Mouse (Mus musculus): ENCODE data around the gene Eml4.

Eml4 gene

GRCm38 (mm10) chr17:83379791-83380190 lies 29.1 kb downstream of the Eml4 start:
- no peak for DNase-seq (ENCODE audit: low read depth, low spot score)

- DNase-seq (ENCODE audit: low read depth, low spot score): no peak
These were observed 32.0 kb downstream of the Eml4 start for GRCm38 (mm10) chr17:83382752-83383151.

GRCm38 (mm10) chr17:83384981-83385380 lies 34.2 kb downstream of the Eml4 start:
- DNase-seq (ENCODE audit: low read depth, low spot score): no peak

GRCm38 (mm10) chr17:83387161-83387560 lies 36.4 kb downstream of the Eml4 start:
- DNase-seq (ENCODE audit: low read depth, low spot score): no peak

GRCm38 (mm10) chr17:83394013-83394412 lies 43.3 kb downstream of the Eml4 start:
- no peak for DNase-seq (ENCODE audit: low read depth, low spot score)

GRCm38 (mm10) chr17:83397571-83398100 lies 46.9 kb downstream of the Eml4 start:
- peak; percentile 43 for DNase-seq (ENCODE audit: low read depth, low spot score)

GRCm38 (mm10) chr17:83398756-83399155 lies 48.0 kb downstream of the Eml4 start:
- DNase-seq (ENCODE audit: low read depth, low spot score): no peak

- no peak for DNase-seq (ENCODE audit: low read depth, low spot score)
These were observed 79.9 kb downstream of the Eml4 start for GRCm38 (mm10) chr17:83430607-83431006.

- no peak for DNase-seq (ENCODE audit: low read depth, low spot score)
These were observed 92.7 kb downstream of the Eml4 start for GRCm38 (mm10) chr17:83443406-83443805.

GRCm38 (mm10) chr17:83449583-83449982 lies 98.9 kb downstream of the Eml4 start:
- no peak for DNase-seq (ENCODE audit: low read depth, low spot score)

GRCm38 (mm10) chr17:83451367-83451766 lies 100.6 kb downstream of the Eml4 start:
- DNase-seq (ENCODE audit: low read depth, low spot score): no peak

GRCm38 (mm10) chr17:83451796-83452195 lies 101.1 kb downstream of the Eml4 start:
- DNase-seq (ENCODE audit: low read depth, low spot score): no peak

- no peak for DNase-seq (ENCODE audit: low read depth, low spot score)
These were observed 101.7 kb downstream of the Eml4 start for GRCm38 (mm10) chr17:83452451-83452850.

- no peak for DNase-seq (ENCODE audit: low read depth, low spot score)
These were observed 102.9 kb downstream of the Eml4 start for GRCm38 (mm10) chr17:83453587-83453986.

- no peak for DNase-seq (ENCODE audit: low read depth, low spot score)
These were observed 106.5 kb downstream of the Eml4 start for GRCm38 (mm10) chr17:83457271-83457670.

- no peak for DNase-seq (ENCODE audit: low read depth, low spot score)
These were observed 115.2 kb downstream of the Eml4 start for GRCm38 (mm10) chr17:83465969-83466368.

GRCm38 (mm10) chr17:83466697-83467251 lies 116.0 kb downstream of the Eml4 start:
- peak; percentile 11 for DNase-seq (ENCODE audit: low read depth, low spot score)

GRCm38 (mm10) chr17:83469586-83469985 lies 118.9 kb downstream of the Eml4 start:
- no peak for DNase-seq (ENCODE audit: low read depth, low spot score)

- DNase-seq (ENCODE audit: low read depth, low spot score): no peak
These were observed 126.4 kb downstream of the Eml4 start for GRCm38 (mm10) chr17:83477089-83477488.

- no peak for DNase-seq (ENCODE audit: low read depth, low spot score)
These were observed 130.8 kb downstream of the Eml4 start for GRCm38 (mm10) chr17:83481551-83481950.

- DNase-seq (ENCODE audit: low read depth, low spot score): no peak
These were observed 132.2 kb downstream of the Eml4 start for GRCm38 (mm10) chr17:83482817-83483536.

GRCm38 (mm10) chr17:83483784-83484183 lies 133.1 kb downstream of the Eml4 start:
- no peak for DNase-seq (ENCODE audit: low read depth, low spot score)

GRCm38 (mm10) chr17:83487762-83488161 lies 137.0 kb downstream of the Eml4 start:
- no peak for DNase-seq (ENCODE audit: low read depth, low spot score)
